In the genomic region with DNA sequence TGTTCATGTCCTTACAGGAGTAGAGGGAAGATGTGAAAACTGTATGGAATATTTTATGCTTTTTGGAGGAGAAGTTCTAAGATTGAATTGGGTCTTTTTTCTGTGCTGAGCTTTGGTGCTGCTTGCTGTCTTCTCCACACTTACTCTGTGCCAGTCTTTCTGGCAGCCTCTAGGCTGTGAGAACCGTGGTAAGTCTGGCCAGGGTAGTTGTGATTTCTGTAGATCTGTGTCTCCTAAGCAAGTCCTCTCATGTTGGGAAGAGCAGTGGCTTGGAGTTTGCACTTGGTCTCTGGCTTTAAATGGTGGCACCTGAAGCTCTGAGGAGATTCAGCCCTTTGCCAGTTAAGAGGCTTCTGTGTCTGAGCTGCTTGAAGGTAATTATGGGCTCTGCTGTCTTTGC, we compare ENCODE assay signal across 8 mouse cellular contexts. TPM values are rescaled to one million over a fixed set of nuclear protein-coding genes. Genes with fewer than 3 reads are reported as not detected.
DNase-seq lines count a peak whose midpoint lies in the region; ATAC-seq lines count a peak whose summit lies in the region.

No protein-coding gene starts in this region.

- H3K27me3 ChIP-seq in heart, embryonic 11.5 days (ENCODE audit: control insufficient read depth, insufficient read depth, low read length), result no peaks in the 10 kb centered on the region
- H3K27me3 ChIP-seq in limb, embryonic 15.5 days, result no peaks in the 10 kb centered on the region

- 59% methylated on average over 1 of the region's 1 CpGs for WGBS in heart, embryonic 11.5 days (ENCODE audit: insufficient replicate concordance)
- WGBS in limb, embryonic 15.5 days, result 51% methylated on average over 1 of the region's 1 CpGs

- H3K9ac ChIP-seq in heart, embryonic 11.5 days (ENCODE audit: low read depth, low read length), result peak overlapping the region; percentile 2; the same call in 1 of the 2 replicates
- no peak overlapping the region for H3K9ac ChIP-seq in limb, embryonic 15.5 days

- DNase-seq in heart, adult 11 months, result no peak
- DNase-seq in right cerebral cortex, adult 18-20 months, result peak; percentile 33
- no peak for DNase-seq in right cerebral cortex, adult 2 months (ENCODE audit: low spot score in 2 of 2)
- no peak for DNase-seq in gastrocnemius, adult 8-10 months (ENCODE audit: low spot score in 2 of 2)
- DNase-seq in urinary bladder, postnatal 25 days (ENCODE audit: low spot score), result no peak

- H3K4me3 ChIP-seq in heart, embryonic 11.5 days (ENCODE audit: low read depth, low read length), result no peak overlapping the region
- H3K4me3 ChIP-seq in limb, embryonic 15.5 days, result peak overlapping the region; percentile 3; the same call in 1 of the 2 replicates

- H3K9me3 ChIP-seq in heart, embryonic 11.5 days (replicated peaks; ENCODE audit: control insufficient read depth, low read length), result no peaks in the 10 kb centered on the region
- no peaks in the 10 kb centered on the region for H3K9me3 ChIP-seq in limb, embryonic 15.5 days

- no peaks in the 10 kb centered on the region for H3K36me3 ChIP-seq in heart, embryonic 11.5 days (ENCODE audit: control insufficient read depth, insufficient read depth, low read length)
- H3K36me3 ChIP-seq in limb, embryonic 15.5 days, result 0 out of 2 replicates have a peak, but pooled peaks cover 5% of the 10 kb centered on the region

- H3K4me1 ChIP-seq in heart, embryonic 11.5 days (ENCODE audit: control insufficient read depth, insufficient read depth, low read length), result peaks cover 24% of the 10 kb centered on the region
- H3K4me1 ChIP-seq in limb, embryonic 15.5 days, result peaks cover 51% of the 10 kb centered on the region

- no peak for ATAC-seq in heart, embryonic 11.5 days (replicated peaks; ENCODE audit: insufficient number of reproducible peaks, low FRiP score, low TSS enrichment)
- ATAC-seq in limb, embryonic 15.5 days (ENCODE audit: insufficient number of reproducible peaks, low FRiP score, low TSS enrichment, low read depth), result no peak
- ATAC-seq in erythroid progenitor cell, adult 5-6 weeks (replicated peaks; ENCODE audit: low FRiP score, poor library complexity, severe bottlenecking), result no peak

- peak overlapping the region; percentile 91 for H3K4me2 ChIP-seq in heart, embryonic 11.5 days
- no peak overlapping the region for H3K4me2 ChIP-seq in limb, embryonic 15.5 days

- no peak overlapping the region for H3K27ac ChIP-seq in heart, embryonic 11.5 days (ENCODE audit: low read depth, low read length)
- no peak overlapping the region for H3K27ac ChIP-seq in limb, embryonic 15.5 days

RNA-seq across cellular contexts. Expression of gene Socs7, which starts 3.2 kb away (rescaled TPM):
- 2.2 and 2.9 TPM in 2 replicates for polyA plus RNA-seq in heart, embryonic 11.5 days (2014; fragmentation: Nextera tagmentation; extraction: Ambion mirVana)
- 3.4 and 4.4 TPM in 2 replicates for polyA plus RNA-seq in limb, embryonic 15.5 days (2015; fragmentation: Nextera tagmentation; extraction: Ambion mirVana)
- 2.5 and 2.9 TPM in 2 replicates for total RNA-seq in erythroid progenitor cell, adult 5-6 weeks (2015; ENCODE audit: low replicate concordance)
- 5.4 and 6.0 TPM in 2 replicates for total RNA-seq in erythroid progenitor cell, adult 5-6 weeks (2017; ENCODE audit: low replicate concordance)
- 10 to 100 TPM; 48.4 to 53.5 (median 51.7) TPM for total RNA-seq in gastrocnemius, adult 8-10 months (2022)

RNA-seq across cellular contexts. Expression of gene Gpr179, which starts 13.7 kb away (rescaled TPM):
- 0.01 TPM in 1 of 2 replicates, not detected in the other for polyA plus RNA-seq in heart, embryonic 11.5 days (2014; fragmentation: Nextera tagmentation; extraction: Ambion mirVana)
- polyA plus RNA-seq in limb, embryonic 15.5 days (2015; fragmentation: Nextera tagmentation; extraction: Ambion mirVana), result 0.09 and 0.10 TPM in 2 replicates
- not detected in 2 replicates for total RNA-seq in erythroid progenitor cell, adult 5-6 weeks (2015; ENCODE audit: low replicate concordance)
- 0.15 TPM in 1 of 2 replicates, not detected in the other for total RNA-seq in erythroid progenitor cell, adult 5-6 weeks (2017; ENCODE audit: low replicate concordance)
- total RNA-seq in gastrocnemius, adult 8-10 months (2022), result under 1 TPM in 1 of 4 experiments, not detected in 3; 0.05 TPM

RNA-seq across cellular contexts. Expression of gene Arhgap23, which starts 49.8 kb away (rescaled TPM):
- 6.7 and 8.3 TPM in 2 replicates for polyA plus RNA-seq in heart, embryonic 11.5 days (2014; fragmentation: Nextera tagmentation; extraction: Ambion mirVana)
- 7.8 and 8.4 TPM in 2 replicates for polyA plus RNA-seq in limb, embryonic 15.5 days (2015; fragmentation: Nextera tagmentation; extraction: Ambion mirVana)
- total RNA-seq in erythroid progenitor cell, adult 5-6 weeks (2015; ENCODE audit: low replicate concordance), result 76.8 and 82.6 TPM in 2 replicates
- 65.7 and 71.1 TPM in 2 replicates for total RNA-seq in erythroid progenitor cell, adult 5-6 weeks (2017; ENCODE audit: low replicate concordance)
- total RNA-seq in gastrocnemius, adult 8-10 months (2022), result 1 to 10 TPM; 3.4 to 5.2 (median 4.5) TPM

RNA-seq across cellular contexts. Expression of gene Mrpl45, which starts 50.0 kb away (rescaled TPM):
- polyA plus RNA-seq in heart, embryonic 11.5 days (2014; fragmentation: Nextera tagmentation; extraction: Ambion mirVana), result 64.2 and 70.3 TPM in 2 replicates
- 37.6 and 41.4 TPM in 2 replicates for polyA plus RNA-seq in limb, embryonic 15.5 days (2015; fragmentation: Nextera tagmentation; extraction: Ambion mirVana)
- 13.4 and 15.5 TPM in 2 replicates for total RNA-seq in erythroid progenitor cell, adult 5-6 weeks (2015; ENCODE audit: low replicate concordance)
- total RNA-seq in erythroid progenitor cell, adult 5-6 weeks (2017; ENCODE audit: low replicate concordance), result 3.6 and 5.9 TPM in 2 replicates
- total RNA-seq in gastrocnemius, adult 8-10 months (2022), result 10 to 100 TPM; 31.8 to 39.5 (median 36.0) TPM

Comparison
In these comparisons a context has a peak if more than half of its experiments do, and no peak if none do; other contexts are left out.
1. RNA of gene Socs7, which starts 3.2 kb away (total RNA-seq): 48.4 to 53.5 TPM in gastrocnemius, adult 8-10 months; 2.5 to 6.0 TPM in erythroid progenitor cell, adult 5-6 weeks; every median in the first group is over 4 times any median in the second.
2. RNA of gene Arhgap23, which starts 49.8 kb away (total RNA-seq): 65.7 to 82.6 TPM in erythroid progenitor cell, adult 5-6 weeks; 3.4 to 5.2 TPM in gastrocnemius, adult 8-10 months; every median in the first group is over 10 times any median in the second.